Mouse (Mus musculus): ENCODE results near the gene Olfr1047. TPM values are rescaled to one million over a fixed set of nuclear protein-coding genes. Genes with fewer than 3 reads are reported as not detected.
"Not testable (repeated sequence)": the region's sequence is repeated elsewhere in the genome, so short reads cannot be mapped to it uniquely, and the experiment has no call there.

The Olfr1047 gene
- total RNA-seq (2022): not detected

- no peak for DNase-seq (ENCODE audit: low spot score in 2 of 2)
Measured at GRCm38 (mm10) chr2:86231301-86231700, at the start of gene Olfr1047. Gene Olfr1047, minus strand, starts transcription at chr2:86231401.

GRCm38 (mm10) chr2:86278988-86279387 lies 47.8 kb upstream of the Olfr1047 start, which contains the start of gene Olfr1051:
Gene Olfr1051, minus strand, starts transcription at chr2:86279088.
- not testable (repeated sequence) for DNase-seq (ENCODE audit: low spot score in 2 of 2)

GRCm38 (mm10) chr2:86258228-86258627 lies 27.0 kb upstream of the Olfr1047 start, which contains the start of gene Olfr1049:
Gene Olfr1049, minus strand, starts transcription at chr2:86258328.
- DNase-seq (ENCODE audit: low spot score in 2 of 2): not testable (repeated sequence)

- no peak for DNase-seq (ENCODE audit: low spot score in 2 of 2)
Measured at GRCm38 (mm10) chr2:86240189-86240588, 9.0 kb upstream of the Olfr1047 start, which contains the start of gene Olfr1048. Gene Olfr1048, minus strand, starts transcription at chr2:86240289.

- DNase-seq (ENCODE audit: low spot score in 2 of 2): no peak
Measured at GRCm38 (mm10) chr2:86219214-86219613, 12.0 kb downstream of the Olfr1047 start, which contains the start of gene Olfr1046. Gene Olfr1046, minus strand, starts transcription at chr2:86219314.

- DNase-seq (ENCODE audit: low spot score in 2 of 2): no peak
Measured at GRCm38 (mm10) chr2:86202909-86203308, 28.3 kb downstream of the Olfr1047 start, which contains the start of gene Olfr1045. Gene Olfr1045, minus strand, starts transcription at chr2:86203009.

- no peak for DNase-seq (ENCODE audit: low spot score in 2 of 2)
Measured at GRCm38 (mm10) chr2:86195863-86196262, 35.3 kb downstream of the Olfr1047 start.

- DNase-seq (ENCODE audit: low spot score in 2 of 2): no peak
Measured at GRCm38 (mm10) chr2:86185583-86185982, 45.6 kb downstream of the Olfr1047 start, which contains the start of gene Olfr52. Gene Olfr52, minus strand, starts transcription at chr2:86185683.

GRCm38 (mm10) chr2:86179950-86180349 lies 51.3 kb downstream of the Olfr1047 start:
- no peak for DNase-seq (ENCODE audit: low spot score in 2 of 2)

- no peak for DNase-seq (ENCODE audit: low spot score in 2 of 2)
Measured at GRCm38 (mm10) chr2:86177720-86178119, 53.5 kb downstream of the Olfr1047 start, which contains the start of gene Olfr1044. Gene Olfr1044, minus strand, starts transcription at chr2:86177820.

Other genes starting within 250 kb of the Olfr1047 start
- not detected for gene Olfr1031, start 241.1 kb downstream of the Olfr1047 start, total RNA-seq (2022)
- not detected for gene Olfr1032, start 225.9 kb downstream of the Olfr1047 start, total RNA-seq (2022)
- under 1 TPM in 1 of 4 experiments, not detected in 3; 0.54 TPM for gene Olfr1033, start 210.8 kb downstream of the Olfr1047 start, total RNA-seq (2022)
- not detected for gene Olfr1034, start 185.5 kb downstream of the Olfr1047 start, total RNA-seq (2022)
- not detected for gene Olfr1036, start 157.4 kb downstream of the Olfr1047 start, total RNA-seq (2022)
- gene Olfr1037, start 144.0 kb downstream of the Olfr1047 start, total RNA-seq (2022): not detected
- not detected for gene Olfr1039, start 95.5 kb downstream of the Olfr1047 start, total RNA-seq (2022)
- not detected for gene Olfr1040, start 84.7 kb downstream of the Olfr1047 start, total RNA-seq (2022)
- not detected for gene Olfr1042, start 69.6 kb downstream of the Olfr1047 start, total RNA-seq (2022)
- gene Olfr1043, start 63.9 kb downstream of the Olfr1047 start, total RNA-seq (2022): not detected
- not detected for gene Olfr1044, start 53.6 kb downstream of the Olfr1047 start, total RNA-seq (2022)
- gene Olfr52, start 45.7 kb downstream of the Olfr1047 start, total RNA-seq (2022): not detected
- gene Olfr1045, start 28.4 kb downstream of the Olfr1047 start, total RNA-seq (2022): not detected
- not detected for gene Olfr1046, start 12.1 kb downstream of the Olfr1047 start, total RNA-seq (2022)
- gene Olfr1048, start 8.9 kb upstream of the Olfr1047 start, total RNA-seq (2022): not detected
- gene Olfr1049, start 26.9 kb upstream of the Olfr1047 start, total RNA-seq (2022): not detected
- gene Olfr1051, start 47.7 kb upstream of the Olfr1047 start, total RNA-seq (2022): not detected
- not detected for gene Olfr1052, start 61.1 kb upstream of the Olfr1047 start, total RNA-seq (2022)
- gene Olfr1053, start 83.9 kb upstream of the Olfr1047 start, total RNA-seq (2022): not detected
- not detected for gene Olfr1054, start 104.0 kb upstream of the Olfr1047 start, total RNA-seq (2022)
- not detected for gene Olfr1055, start 118.9 kb upstream of the Olfr1047 start, total RNA-seq (2022)
- gene Olfr1056, start 131.1 kb upstream of the Olfr1047 start, total RNA-seq (2022): not detected
- gene Olfr1057, start 147.0 kb upstream of the Olfr1047 start, total RNA-seq (2022): not detected
- not detected for gene Olfr1058, start 157.2 kb upstream of the Olfr1047 start, total RNA-seq (2022)
- gene Olfr1061, start 182.6 kb upstream of the Olfr1047 start, total RNA-seq (2022): not detected
- not detected for gene Olfr1062, start 195.3 kb upstream of the Olfr1047 start, total RNA-seq (2022)
- not detected for gene Olfr1065, start 219.2 kb upstream of the Olfr1047 start, total RNA-seq (2022)
- gene Olfr1066, start 224.9 kb upstream of the Olfr1047 start, total RNA-seq (2022): not detected